Mouse (Mus musculus) 3134 (cell line): ENCODE results near the gene Slc9a6.

Experiments
- DNase-seq: peaks from one replicate; pipeline ENCODE4 v3.0.0-alpha.2; 2011; ENCODE audit warnings: low spot score; ENCODE audit not compliant: insufficient read length; ENCODE audit errors: extremely low read depth

Gene Slc9a6

GRCm38 (mm10) chrX:56609623-56610317, at the start of gene Slc9a6:
TSS of gene Slc9a6 (plus strand) at chrX:56609757.
- DNase-seq = peak; percentile 81

DNA sequence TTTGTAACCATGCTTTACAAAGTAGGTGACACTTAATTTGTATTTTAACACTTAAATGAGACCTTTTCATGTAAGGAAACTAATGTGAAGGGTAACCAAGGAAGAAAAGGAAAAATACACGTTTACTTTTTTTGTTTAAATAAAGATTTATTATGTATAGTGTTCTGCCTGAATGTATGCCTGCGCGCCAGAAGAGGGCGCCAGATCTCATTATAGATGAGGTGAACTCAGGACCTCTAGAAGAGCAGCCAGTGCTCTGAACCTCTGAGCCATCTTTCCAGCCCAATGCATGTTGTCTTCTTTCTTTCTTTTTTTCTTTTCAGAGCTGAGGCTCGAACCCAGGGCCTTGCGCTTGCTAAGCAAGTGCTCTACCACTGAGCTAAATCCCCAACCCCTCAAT, 37.1 kb upstream of the Slc9a6 start:
- DNase-seq = no peak

DNA sequence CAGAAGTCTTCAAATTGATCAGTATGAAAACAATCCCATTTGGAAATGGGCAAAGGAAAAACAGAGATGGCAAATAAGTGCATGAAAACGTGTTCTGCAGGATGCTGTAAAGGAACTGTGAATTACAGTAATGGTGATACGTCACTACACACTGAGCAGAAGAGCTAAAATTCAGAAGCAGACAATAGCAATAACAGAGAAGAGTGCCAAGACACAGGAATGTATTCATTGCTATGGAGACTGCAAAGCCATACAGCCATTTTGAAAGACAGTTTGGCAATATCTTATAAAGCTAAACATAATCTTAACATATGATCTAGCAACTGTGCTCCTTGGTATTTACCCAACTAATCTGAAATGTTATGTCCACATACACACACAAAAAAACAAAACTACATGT, 31.4 kb upstream of the Slc9a6 start:
- no peak for DNase-seq

DNA sequence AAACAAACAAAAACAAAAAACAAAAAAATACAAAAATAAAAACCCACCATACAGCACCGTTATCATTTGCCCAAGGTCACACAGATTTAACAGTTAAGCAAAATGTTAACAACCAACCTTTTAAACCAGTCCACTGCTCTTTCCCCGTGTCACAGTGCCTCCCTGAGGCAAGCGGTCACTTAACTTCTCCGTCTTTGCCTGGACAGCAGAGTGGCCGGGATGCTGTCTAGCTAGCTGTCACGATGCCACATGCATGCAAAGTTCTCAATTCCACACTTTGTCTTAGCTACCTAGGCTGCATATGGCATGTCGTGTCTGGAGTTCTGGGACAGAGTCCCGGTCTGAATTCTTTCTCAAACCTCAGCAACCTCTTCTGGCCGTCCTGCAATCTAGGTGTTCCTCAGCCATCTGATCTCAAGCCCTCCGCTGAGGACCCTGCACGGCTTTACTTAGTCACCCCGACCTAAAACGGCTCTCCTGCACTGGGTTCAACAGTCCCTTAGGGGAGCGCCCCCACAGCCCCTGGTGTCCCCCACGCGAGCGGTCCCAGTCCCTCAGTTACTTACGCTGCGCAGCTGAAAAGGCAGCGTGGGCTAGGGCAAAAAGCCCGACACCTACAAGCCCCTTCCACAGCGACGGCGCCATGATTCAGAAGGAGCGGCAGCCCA, 12.2 kb upstream of the Slc9a6 start:
- no peak for DNase-seq

GRCm38 (mm10) chrX:56597887-56598640, 11.5 kb upstream of the Slc9a6 start, which contains the start of gene Mmgt1:
TSS of gene Mmgt1 (minus strand) at chrX:56598069.
- DNase-seq = peak; percentile 92

DNA sequence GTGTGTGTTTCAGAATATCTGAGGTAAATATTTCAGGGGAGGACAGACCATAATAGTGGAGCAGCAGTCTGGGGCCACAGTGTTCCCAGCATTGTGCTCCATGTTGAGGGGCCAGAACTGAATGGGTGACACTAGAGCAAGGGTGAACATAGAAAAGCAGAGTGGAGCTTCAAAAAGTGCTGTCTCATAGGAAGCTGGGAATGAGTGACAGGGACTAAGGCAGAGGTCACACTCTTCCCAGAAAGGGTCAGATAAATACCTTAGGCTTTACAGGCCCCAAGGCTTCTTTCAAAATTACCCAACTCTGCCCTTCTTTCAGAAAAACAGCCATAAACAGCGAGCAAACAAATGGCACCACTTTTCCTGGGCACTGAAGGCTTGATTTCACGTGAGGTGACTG, 3.0 kb upstream of the Slc9a6 start:
- no peak for DNase-seq

GRCm38 (mm10) chrX:56607032-56607710, 2.4 kb upstream of the Slc9a6 start:
- DNase-seq = no peak

DNA sequence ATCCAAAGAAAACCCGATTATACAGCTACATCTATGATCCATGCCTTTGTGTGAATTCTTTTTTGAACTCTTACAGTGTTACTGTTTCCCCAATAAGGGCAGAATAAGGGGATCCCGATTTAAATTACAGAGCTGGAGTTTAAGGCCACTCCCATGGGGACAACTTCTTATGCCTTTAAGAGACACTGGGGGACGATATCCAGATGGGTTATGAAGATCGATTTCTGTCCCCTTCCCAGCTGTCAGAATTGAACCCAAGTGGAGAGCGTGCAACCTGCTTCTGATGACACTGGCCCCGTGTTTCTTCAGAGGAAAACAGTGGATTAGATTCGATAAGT, 303 bp upstream of the Slc9a6 start:
- no peak for DNase-seq

DNA sequence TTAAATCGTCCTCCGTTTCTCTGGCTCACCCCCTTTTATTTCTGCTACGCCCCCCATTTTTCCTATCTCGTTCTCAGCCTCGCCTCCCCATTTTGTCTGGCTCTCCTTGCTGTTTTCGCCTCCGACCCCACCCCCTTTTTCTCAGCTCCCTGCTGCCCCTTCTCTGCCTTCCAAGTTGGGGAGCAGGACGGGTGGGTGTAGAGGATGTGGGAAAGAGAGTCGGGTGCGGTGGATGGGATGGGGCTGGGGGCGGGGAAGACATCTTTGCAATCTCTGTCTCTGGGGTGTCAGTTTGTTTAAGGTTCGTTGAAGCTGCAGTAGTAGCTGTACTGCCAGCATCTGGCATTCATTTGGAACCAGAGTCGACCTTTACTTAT, 749 bp downstream of the Slc9a6 start:
- no peak for DNase-seq

DNA sequence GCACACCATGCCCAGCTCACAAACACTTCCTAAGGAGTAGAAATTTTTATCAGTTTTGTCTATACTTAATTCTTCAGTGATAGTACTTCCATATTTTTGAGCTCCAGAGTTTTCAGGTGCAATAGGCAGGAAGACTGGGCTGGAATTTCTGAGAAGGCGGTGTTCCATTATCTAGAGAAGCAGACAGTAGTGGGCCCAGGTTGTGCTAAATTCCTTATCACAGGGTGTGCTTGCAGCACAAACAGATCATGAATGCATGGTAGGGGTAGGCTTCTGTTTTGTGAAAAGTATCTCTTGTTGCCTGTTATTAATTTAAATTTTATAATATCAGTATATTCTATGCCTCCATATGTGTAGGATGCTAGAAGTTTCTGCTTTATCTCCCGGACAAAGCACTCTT, 5.7 kb downstream of the Slc9a6 start:
- DNase-seq = no peak

DNA sequence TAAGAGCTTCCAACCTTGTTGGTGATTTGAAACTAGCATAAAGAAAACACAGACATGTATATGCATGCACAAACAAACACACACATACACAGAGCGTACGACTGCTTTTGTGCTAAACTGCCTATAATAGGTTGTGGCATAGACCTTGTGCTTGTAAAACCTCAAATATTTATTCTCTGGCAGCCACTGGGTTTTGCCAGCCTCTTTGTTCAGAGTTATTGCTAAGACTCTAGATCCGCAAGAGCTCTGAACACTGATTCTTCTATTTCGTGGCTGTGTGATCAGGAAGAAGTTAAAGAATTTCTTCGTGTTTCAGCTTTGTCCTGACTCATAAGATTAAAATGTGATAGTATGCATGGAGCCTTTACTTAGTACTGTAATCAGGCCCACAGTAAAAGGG, 26.6 kb downstream of the Slc9a6 start:
- DNase-seq = no peak

DNA sequence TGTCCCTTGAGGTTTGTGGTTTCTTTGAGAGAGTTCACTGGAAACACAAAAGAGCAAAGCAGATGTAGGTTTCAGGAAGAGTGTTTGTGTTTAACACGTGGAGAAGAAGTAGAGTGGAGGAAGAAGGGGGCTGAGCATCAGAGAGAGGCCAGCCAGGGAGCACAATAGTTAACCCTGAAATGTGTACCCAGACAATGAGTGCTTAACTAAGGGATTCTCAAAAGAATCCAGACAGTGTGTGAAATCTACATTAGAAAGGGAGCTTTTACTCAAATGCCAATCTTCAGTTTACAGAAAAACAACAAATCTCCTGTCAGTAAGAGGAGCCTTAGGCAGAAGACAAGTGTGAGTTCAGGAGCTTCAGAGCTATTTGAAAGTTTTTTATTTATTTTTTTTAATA, 30.5 kb downstream of the Slc9a6 start:
- no peak for DNase-seq

- peak; percentile 5 for DNase-seq
Measured at GRCm38 (mm10) chrX:56649549-56650354, 40.2 kb downstream of the Slc9a6 start.

DNA sequence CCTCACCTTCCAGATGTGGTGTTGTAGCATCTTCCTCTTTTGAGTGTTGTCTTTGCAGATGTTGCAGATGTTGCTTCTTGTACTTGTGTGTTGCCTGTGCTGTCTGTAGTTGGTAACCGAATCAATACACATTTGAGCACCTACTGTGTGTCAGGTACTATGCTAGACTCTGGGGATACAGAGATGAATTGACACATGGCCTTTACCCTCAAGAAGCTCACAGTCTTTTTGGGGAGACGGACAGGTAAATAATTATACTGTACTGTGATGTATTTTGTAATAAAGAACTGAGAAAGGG, 40.7 kb downstream of the Slc9a6 start:
- no peak for DNase-seq

- peak; percentile 30 for DNase-seq
Measured at GRCm38 (mm10) chrX:56650885-56651284, 41.3 kb downstream of the Slc9a6 start.

DNA sequence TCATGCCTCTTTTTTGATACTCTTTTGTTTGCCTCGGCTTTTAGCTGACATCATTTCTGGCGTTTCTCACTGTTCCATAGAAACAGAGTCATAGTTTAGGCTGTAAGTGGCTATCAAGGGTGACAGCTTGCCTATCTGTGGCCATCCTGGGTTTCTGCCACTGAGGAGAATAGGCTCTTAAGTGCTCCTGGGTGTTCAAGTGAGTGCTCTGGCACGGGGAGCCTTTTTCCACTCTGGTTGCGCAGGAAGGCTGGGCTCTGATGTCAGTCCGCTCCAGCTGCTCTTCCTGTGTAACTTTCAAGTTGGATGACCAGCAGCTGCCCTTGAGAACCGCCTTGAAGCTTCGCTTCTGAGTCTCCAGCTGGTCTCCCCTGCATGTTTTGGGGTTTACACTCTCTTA, 42.2 kb downstream of the Slc9a6 start:
- no peak for DNase-seq

DNA sequence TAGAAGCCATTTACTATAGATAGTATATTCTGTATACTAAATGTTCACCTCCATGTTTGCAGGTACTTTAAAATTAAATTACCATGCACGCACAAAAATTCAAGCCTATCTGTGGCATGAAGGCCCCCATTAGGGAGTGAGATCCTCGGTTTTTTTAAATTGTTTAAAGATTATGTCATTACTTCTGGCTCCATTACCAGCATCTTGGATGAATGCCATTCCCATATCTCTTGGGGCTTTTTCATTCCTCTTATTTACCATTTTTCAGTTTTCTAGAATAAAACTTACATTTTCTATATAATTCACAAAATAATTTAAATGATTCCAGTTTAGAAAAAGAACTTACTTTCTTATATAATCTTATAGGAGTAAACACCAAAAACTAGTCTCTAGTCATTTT, 46.1 kb downstream of the Slc9a6 start:
- no peak for DNase-seq

GRCm38 (mm10) chrX:56659286-56659685, 49.7 kb downstream of the Slc9a6 start:
- DNase-seq = no peak

GRCm38 (mm10) chrX:56661143-56661542, 51.6 kb downstream of the Slc9a6 start:
- no peak for DNase-seq

DNA sequence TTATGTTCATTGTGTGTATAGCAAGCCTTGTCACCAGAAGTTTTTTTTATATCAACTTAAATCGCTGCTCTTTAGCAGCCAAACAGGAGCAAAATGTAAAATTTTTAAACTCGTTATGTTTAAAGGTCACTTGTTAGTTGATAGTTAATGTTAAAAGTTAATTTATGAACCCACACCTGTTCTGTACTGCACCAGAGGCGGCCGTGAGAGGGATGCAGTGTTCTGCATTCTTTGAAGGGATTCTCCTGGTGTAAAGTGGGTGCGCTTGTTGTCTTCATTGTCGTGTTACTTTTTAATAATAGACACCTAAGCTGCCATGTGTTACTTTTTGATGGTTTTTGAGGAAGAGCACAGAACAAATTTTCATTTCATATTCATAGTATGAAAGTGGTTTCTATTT, 52.8 kb downstream of the Slc9a6 start:
- no peak for DNase-seq

DNA sequence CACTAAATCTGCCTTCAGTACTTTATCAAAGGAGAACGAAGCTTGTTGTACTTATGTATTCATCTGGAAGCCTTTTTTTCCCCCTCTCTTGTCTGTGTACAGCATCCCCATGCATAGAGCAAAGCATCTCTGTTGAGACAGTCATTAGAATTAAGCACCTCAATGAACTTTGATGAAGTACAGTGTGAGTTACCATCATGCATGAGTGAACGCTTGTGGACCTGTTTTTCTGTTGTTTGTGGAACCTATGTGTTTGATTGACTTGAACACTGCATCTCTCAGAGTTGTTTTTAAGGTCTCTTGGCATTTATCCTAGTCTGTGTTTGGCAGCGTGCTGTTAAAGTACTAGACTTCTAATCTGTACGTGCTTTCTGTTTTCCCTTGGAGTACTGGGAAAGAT, 53.8 kb downstream of the Slc9a6 start:
- no peak for DNase-seq
